Mouse (Mus musculus) myocyte (in vitro differentiated cells): ENCODE results near the gene Mapkapk3. TPM values are rescaled to one million over a fixed set of nuclear protein-coding genes. Genes with fewer than 3 reads are reported as not detected.

Experiments
- H3K27me3 ChIP-seq: one replicate; pipeline ENCODE4 v1.6.1; 2011; ENCODE audit not compliant: control insufficient read depth, insufficient read depth, insufficient read length
- H3K36me3 ChIP-seq: one replicate; pipeline ENCODE4 v1.6.1; 2011; ENCODE audit not compliant: control insufficient read depth, insufficient read depth
- H3K4me2 ChIP-seq: one replicate; pipeline ENCODE4 v1.6.1; 2011; ENCODE audit warnings: low read depth, control low read depth
- H3K4me3 ChIP-seq: one replicate; pipeline ENCODE4 v1.5.1; 2011; ENCODE audit warnings: mild to moderate bottlenecking, control low read depth, moderate library complexity
- H3K79me2 ChIP-seq: one replicate; pipeline ENCODE4 v1.6.1; 2011; ENCODE audit not compliant: control insufficient read depth, insufficient read depth
- H3ac ChIP-seq: one replicate; pipeline ENCODE4 v1.6.1; 2011; ENCODE audit not compliant: control insufficient read depth, insufficient read length
- CEBPB ChIP-seq: IDR thresholded peaks from 2 replicates; pipeline ENCODE4 v1.6.1; 2011; ENCODE audit warnings: mild to moderate bottlenecking, moderate library complexity; ENCODE audit not compliant: poor library complexity, insufficient read depth, severe bottlenecking
- E2F4 ChIP-seq: IDR thresholded peaks from one replicate; pipeline ENCODE4 v1.6.1; 2011; ENCODE audit warnings: mild to moderate bottlenecking, control low read depth, moderate library complexity; ENCODE audit not compliant: insufficient read depth
- MAX ChIP-seq: IDR thresholded peaks from one replicate; pipeline ENCODE4 v1.6.1; 2011; ENCODE audit warnings: low read depth, mild to moderate bottlenecking, control low read depth
- MYOD1 ChIP-seq, 3 experiments: IDR thresholded peaks; one replicate each; pipeline ENCODE4 v1.6.1; 2011; ENCODE audit warnings: control low read depth in 2 of 3, low read depth in 2 of 3, mild to moderate bottlenecking in 2 of 3, moderate library complexity in 1 of 3; ENCODE audit not compliant: insufficient read length in 2 of 3, control insufficient read depth in 1 of 3
- MYOG ChIP-seq, 3 experiments: IDR thresholded peaks; one replicate each; pipeline ENCODE4 v1.6.1; 2011; ENCODE audit warnings: control low read depth in 2 of 3, low read depth in 2 of 3, mild to moderate bottlenecking in 2 of 3; ENCODE audit not compliant: insufficient read length in 2 of 3, control insufficient read depth in 1 of 3, insufficient read depth in 1 of 3
- POLR2A ChIP-seq: IDR thresholded peaks from one replicate; pipeline ENCODE4 v1.6.1; 2011; ENCODE audit warnings: low read depth, mild to moderate bottlenecking, control low read depth, moderate library complexity; ENCODE audit not compliant: insufficient read length
- POLR2AphosphoS2 ChIP-seq: IDR thresholded peaks from one replicate; pipeline ENCODE4 v1.6.1; 2011; ENCODE audit warnings: low read depth, control low read depth; ENCODE audit not compliant: insufficient read length
- REST ChIP-seq: IDR thresholded peaks from one replicate; pipeline ENCODE4 v1.6.1; 2011; ENCODE audit warnings: mild to moderate bottlenecking, control low read depth, moderate library complexity; ENCODE audit not compliant: insufficient read depth, insufficient read length
- SRF ChIP-seq: IDR thresholded peaks from one replicate; pipeline ENCODE4 v1.6.1; 2011; ENCODE audit warnings: low read depth; ENCODE audit not compliant: control insufficient read depth, insufficient read length
- TCF12 ChIP-seq: IDR thresholded peaks from one replicate; pipeline ENCODE4 v1.6.1; 2011; ENCODE audit warnings: mild to moderate bottlenecking, control low read depth; ENCODE audit not compliant: poor library complexity, insufficient read depth, severe bottlenecking
- TCF3 ChIP-seq: IDR thresholded peaks from one replicate; pipeline ENCODE4 v1.6.1; 2011; ENCODE audit warnings: low read depth, control low read depth; ENCODE audit not compliant: insufficient read length
- USF1 ChIP-seq: IDR thresholded peaks from one replicate; pipeline ENCODE4 v1.6.1; 2011; ENCODE audit warnings: low read depth, mild to moderate bottlenecking, control low read depth, moderate library complexity
- polyA plus RNA-seq: library from polyadenylated mRNA; unstranded; fragments of >200 nt; fragmentation: generic; extraction: Trizol; gene quantifications from one replicate; pipeline ENCODE4 v1.2.1, GENCODE M21; 2012; ENCODE audit warnings: missing spikeins

The Mapkapk3 gene
- polyA plus RNA-seq, 1 experiment = 3.9 TPM

- TF ChIP-seq POLR2A (no peak), CEBPB (no peak), REST (no peak), MYOG (IDR thresholded peaks at IDR 0.05; ENCODE audit: control insufficient read depth in 1 of 3, insufficient read depth in 1 of 3, insufficient read length in 2 of 3, low read depth in 2 of 3) (no peak), SRF (no peak), USF1 (no peak), MAX (no peak), MYOD1 (IDR thresholded peaks at IDR 0.05; ENCODE audit: control insufficient read depth in 1 of 3, insufficient read length in 2 of 3, low read depth in 2 of 3) (no peak), POLR2AphosphoS2 (no peak), E2F4 (no peak), TCF12 (no peak), TCF3 (no peak)
- Histone ChIP-seq H3ac (no peak overlapping the region), H3K4me3 (no peak overlapping the region), H3K4me2 (peak overlapping the region; percentile 34), H3K79me2 (no peaks in the 10 kb centered on the region), H3K27me3 (peaks cover 23% of the 10 kb centered on the region), H3K36me3 (no peaks in the 10 kb centered on the region)
These were observed 54.4 kb downstream of the Mapkapk3 start for GRCm38 (mm10) chr9:107235261-107235660.

- H3ac ChIP-seq = peak overlapping the region; percentile 20
- no peaks in the 10 kb centered on the region for H3K36me3 ChIP-seq
- no peak for TF ChIP-seq SRF
- no peak for TF ChIP-seq MYOG (IDR thresholded peaks at IDR 0.05; ENCODE audit: control insufficient read depth in 1 of 3, insufficient read depth in 1 of 3, insufficient read length in 2 of 3, low read depth in 2 of 3)
- no peak for TF ChIP-seq POLR2AphosphoS2
- no peak for TF ChIP-seq MYOD1 (IDR thresholded peaks at IDR 0.05; ENCODE audit: control insufficient read depth in 1 of 3, insufficient read length in 2 of 3, low read depth in 2 of 3)
- no peak for TF ChIP-seq E2F4
- TF ChIP-seq TCF12 = no peak
- TF ChIP-seq TCF3 = no peak
- no peak for TF ChIP-seq USF1
- no peak for TF ChIP-seq CEBPB
- TF ChIP-seq MAX = no peak
- no peak for TF ChIP-seq REST
- no peak for TF ChIP-seq POLR2A
- no peaks in the 10 kb centered on the region for H3K79me2 ChIP-seq
- H3K4me2 ChIP-seq = no peak overlapping the region
- peaks cover 19% of the 10 kb centered on the region for H3K27me3 ChIP-seq
- H3K4me3 ChIP-seq = no peak overlapping the region
These were observed 57.5 kb downstream of the Mapkapk3 start for GRCm38 (mm10) chr9:107232140-107232539.

- Histone ChIP-seq H3K4me3 (no peak within 1 kb of the TSS), H3K4me2 (no peak within 1 kb of the TSS), H3ac (peak within 1 kb of the TSS; percentile 20), H3K79me2 (no peaks in the 10 kb centered on the region), H3K36me3 (no peaks in the 10 kb centered on the region), H3K27me3 (peaks cover 19% of the 10 kb centered on the region)
- no peak for TF ChIP-seq POLR2A
- no peak for TF ChIP-seq TCF12
- no peak for TF ChIP-seq E2F4
- no peak for TF ChIP-seq CEBPB
These were observed 58.0 kb downstream of the Mapkapk3 start, which contains the start of gene Dock3 for GRCm38 (mm10) chr9:107231539-107232139. Gene Dock3 (minus strand): TSS chr9:107231909.

GRCm38 (mm10) chr9:107230991-107231538 lies 58.6 kb downstream of the Mapkapk3 start:
- H3K4me2 ChIP-seq = no peak overlapping the region
- TF ChIP-seq POLR2AphosphoS2 (no peak), TCF12 (no peak), MAX (no peak), MYOG (IDR thresholded peaks at IDR 0.05; ENCODE audit: control insufficient read depth in 1 of 3, insufficient read depth in 1 of 3, insufficient read length in 2 of 3, low read depth in 2 of 3) (no peak), USF1 (no peak), SRF (no peak), E2F4 (no peak), REST (no peak), MYOD1 (IDR thresholded peaks at IDR 0.05; ENCODE audit: control insufficient read depth in 1 of 3, insufficient read length in 2 of 3, low read depth in 2 of 3) (no peak), POLR2A (no peak)
- H3K79me2 ChIP-seq = no peaks in the 10 kb centered on the region
- no peak overlapping the region for H3K4me3 ChIP-seq
- H3K36me3 ChIP-seq = no peaks in the 10 kb centered on the region
- peak overlapping the region; percentile 20 for H3ac ChIP-seq
- peaks cover 19% of the 10 kb centered on the region for H3K27me3 ChIP-seq

- TF ChIP-seq MYOD1 (IDR thresholded peaks at IDR 0.05; ENCODE audit: control insufficient read depth in 1 of 3, insufficient read length in 2 of 3, low read depth in 2 of 3) = no peak
- no peak for TF ChIP-seq POLR2AphosphoS2
- TF ChIP-seq CEBPB = no peak
- no peak for TF ChIP-seq USF1
- no peak for TF ChIP-seq SRF
- TF ChIP-seq REST = no peak
- TF ChIP-seq E2F4 = no peak
- TF ChIP-seq TCF3 = no peak
- no peak for TF ChIP-seq POLR2A
- no peak for TF ChIP-seq MAX
- no peak for TF ChIP-seq TCF12
- no peak for TF ChIP-seq MYOG (IDR thresholded peaks at IDR 0.05; ENCODE audit: control insufficient read depth in 1 of 3, insufficient read depth in 1 of 3, insufficient read length in 2 of 3, low read depth in 2 of 3)
- no peaks in the 10 kb centered on the region for H3K27me3 ChIP-seq
- no peaks in the 10 kb centered on the region for H3K36me3 ChIP-seq
- no peaks in the 10 kb centered on the region for H3K79me2 ChIP-seq
- H3K4me2 ChIP-seq = no peak overlapping the region
- no peak overlapping the region for H3ac ChIP-seq
- H3K4me3 ChIP-seq = no peak overlapping the region
These were observed 65.1 kb downstream of the Mapkapk3 start for GRCm38 (mm10) chr9:107224597-107224996.
